In genomic region chr7:66387419-66387812, GRCm38 (mm10) we compare ENCODE assay signal across 8 mouse cellular contexts. TPM values are rescaled to one million over a fixed set of nuclear protein-coding genes. Genes with fewer than 3 reads are reported as not detected.
DNase-seq lines count a peak whose midpoint lies in the region; ATAC-seq and TF ChIP-seq lines count a peak whose summit lies in the region.

No protein-coding gene starts in this region.

- peaks cover 13% of the 10 kb centered on the region; the same call in 1 of the 2 replicates for H3K4me1 ChIP-seq in lung, embryonic 14.5 days (ENCODE audit: insufficient read depth)
- H3K4me1 ChIP-seq in forebrain, embryonic 10.5 days = peaks cover 21% of the 10 kb centered on the region
- peaks cover 17% of the 10 kb centered on the region; the same call in 1 of the 2 replicates for H3K4me1 ChIP-seq in intestine, embryonic 15.5 days (replicated peaks)
- H3K4me1 ChIP-seq in midbrain, embryonic 16.5 days (ENCODE audit: control insufficient read depth, insufficient read depth, low read length) = peaks cover 10% of the 10 kb centered on the region

- H3K27ac ChIP-seq in lung, embryonic 14.5 days (ENCODE audit: low read depth) = peak overlapping the region; percentile 77
- H3K27ac ChIP-seq in forebrain, embryonic 10.5 days = peak overlapping the region; percentile 89
- H3K27ac ChIP-seq in intestine, embryonic 15.5 days = peak overlapping the region; percentile 86; the same call in 1 of the 2 replicates
- no peak overlapping the region for H3K27ac ChIP-seq in midbrain, embryonic 16.5 days (ENCODE audit: low read length)

- H3K9me3 ChIP-seq in lung, embryonic 14.5 days (ENCODE audit: low read depth, low read length) = no peaks in the 10 kb centered on the region
- H3K9me3 ChIP-seq in forebrain, embryonic 10.5 days = no peaks in the 10 kb centered on the region
- no peaks in the 10 kb centered on the region for H3K9me3 ChIP-seq in intestine, embryonic 15.5 days
- H3K9me3 ChIP-seq in midbrain, embryonic 16.5 days (replicated peaks; ENCODE audit: control insufficient read depth, low read length, poor library complexity, severe bottlenecking) = no peaks in the 10 kb centered on the region

- H3K9ac ChIP-seq in lung, embryonic 14.5 days = peak overlapping the region; percentile 93
- H3K9ac ChIP-seq in intestine, embryonic 15.5 days = peak overlapping the region; percentile 94
- peak overlapping the region; percentile 67 for H3K9ac ChIP-seq in midbrain, embryonic 16.5 days (ENCODE audit: low read depth, low read length)

- H3K4me3 ChIP-seq in lung, embryonic 14.5 days (ENCODE audit: low read depth, low read length) = peak overlapping the region; percentile 72
- H3K4me3 ChIP-seq in forebrain, embryonic 10.5 days = peak overlapping the region; percentile 78
- peak overlapping the region; percentile 80 for H3K4me3 ChIP-seq in intestine, embryonic 15.5 days (replicated peaks)
- peak overlapping the region; percentile 52 for H3K4me3 ChIP-seq in midbrain, embryonic 16.5 days (ENCODE audit: low read depth, low read length)

- no peak for TF ChIP-seq CTCF in lung, embryonic 14.5 days (IDR thresholded peaks at IDR 0.05; ENCODE audit: low read depth)

- ATAC-seq in lung, embryonic 14.5 days (ENCODE audit: insufficient read depth) = peak; percentile 47; the same call in 1 of the 2 replicates
- ATAC-seq in intestine, embryonic 15.5 days = 0 out of 2 replicates have a peak, but pooled peaks have one; percentile 9
- no peak for ATAC-seq in midbrain, embryonic 16.5 days

- WGBS in lung, embryonic 14.5 days = 0% methylated on average over 13 of the region's 13 CpGs
- 4% methylated on average over 13 of the region's 13 CpGs for WGBS in forebrain, embryonic 10.5 days
- WGBS in intestine, embryonic 15.5 days = under 1% methylated on average over 13 of the region's 13 CpGs
- 1% methylated on average over 13 of the region's 13 CpGs for whole genome bisulfite sequencing in midbrain, embryonic 16.5 days

- intact Hi-C loops in gastrocnemius, postnatal 36 days (cut with DNase I) = no loop called here

- DNase-seq in lung, embryonic 14.5 days = peak; percentile 51
- no peak for DNase-seq in lung, adult 18-20 months
- no peak for DNase-seq in forebrain, embryonic 10.5 days (ENCODE audit: extremely low spot score, low spot score)
- DNase-seq in gastrocnemius, postnatal 36 days = no peak
- no peak for DNase-seq in cerebellum, adult 8-10 months
- no peak for DNase-seq in frontal cortex, postnatal 25 days (ENCODE audit: low spot score in 2 of 2)

- no peaks in the 10 kb centered on the region for H3K36me3 ChIP-seq in lung, embryonic 14.5 days (ENCODE audit: insufficient read depth)
- H3K36me3 ChIP-seq in forebrain, embryonic 10.5 days (replicated peaks) = no peaks in the 10 kb centered on the region
- no peaks in the 10 kb centered on the region for H3K36me3 ChIP-seq in intestine, embryonic 15.5 days
- no peaks in the 10 kb centered on the region for H3K36me3 ChIP-seq in midbrain, embryonic 16.5 days (ENCODE audit: control insufficient read depth, insufficient read depth, low read length)

- H3K4me2 ChIP-seq in lung, embryonic 14.5 days = peak overlapping the region; percentile 97
- H3K4me2 ChIP-seq in intestine, embryonic 15.5 days (replicated peaks) = peak overlapping the region; percentile 90
- peak overlapping the region; percentile 98 for H3K4me2 ChIP-seq in midbrain, embryonic 16.5 days (ENCODE audit: low read length)

- no peaks in the 10 kb centered on the region for H3K27me3 ChIP-seq in lung, embryonic 14.5 days (ENCODE audit: insufficient read depth, low read length)
- peaks cover 29% of the 10 kb centered on the region for H3K27me3 ChIP-seq in forebrain, embryonic 10.5 days (ENCODE audit: poor library complexity, severe bottlenecking)
- H3K27me3 ChIP-seq in intestine, embryonic 15.5 days (replicated peaks) = no peaks in the 10 kb centered on the region
- peaks cover 3% of the 10 kb centered on the region for H3K27me3 ChIP-seq in midbrain, embryonic 16.5 days (ENCODE audit: control insufficient read depth, insufficient read depth, low read depth, low read length)

RNA-seq across cellular contexts. Expression of gene Lrrk1, which starts 0.7 kb away (rescaled TPM):
- 23.3 and 25.8 TPM in 2 replicates for polyA plus RNA-seq in lung, embryonic 14.5 days (2014; fragmentation: Nextera tagmentation; extraction: Ambion mirVana)
- polyA plus RNA-seq in forebrain, embryonic 10.5 days (2016; fragmentation: Nextera tagmentation; extraction: Ambion mirVana) = 5.8 TPM in 2 replicates
- polyA plus RNA-seq in intestine, embryonic 15.5 days (2015; fragmentation: Nextera tagmentation; extraction: Ambion mirVana) = 15.7 and 16.9 TPM in 2 replicates
- 2.8 and 3.4 TPM in 2 replicates for polyA plus RNA-seq in midbrain, embryonic 16.5 days (2015; fragmentation: Nextera tagmentation; extraction: Ambion mirVana)
- total RNA-seq in gastrocnemius, postnatal 36 days (2021) = 1 to 10 TPM; 3.3 to 4.9 TPM

RNA-seq across cellular contexts. Expression of gene Gm10974, which starts 21.7 kb away (rescaled TPM):
- polyA plus RNA-seq in lung, embryonic 14.5 days (2014; fragmentation: Nextera tagmentation; extraction: Ambion mirVana) = not detected in 2 replicates
- not detected in 2 replicates for polyA plus RNA-seq in forebrain, embryonic 10.5 days (2016; fragmentation: Nextera tagmentation; extraction: Ambion mirVana)
- polyA plus RNA-seq in intestine, embryonic 15.5 days (2015; fragmentation: Nextera tagmentation; extraction: Ambion mirVana) = not detected in 2 replicates
- not detected in 2 replicates for polyA plus RNA-seq in midbrain, embryonic 16.5 days (2015; fragmentation: Nextera tagmentation; extraction: Ambion mirVana)
- total RNA-seq in gastrocnemius, postnatal 36 days (2021) = not detected

RNA-seq across cellular contexts. Expression of gene Aldh1a3, which starts 39.9 kb away (rescaled TPM):
- 1.4 and 1.5 TPM in 2 replicates for polyA plus RNA-seq in lung, embryonic 14.5 days (2014; fragmentation: Nextera tagmentation; extraction: Ambion mirVana)
- polyA plus RNA-seq in forebrain, embryonic 10.5 days (2016; fragmentation: Nextera tagmentation; extraction: Ambion mirVana) = 30.4 and 30.6 TPM in 2 replicates
- polyA plus RNA-seq in intestine, embryonic 15.5 days (2015; fragmentation: Nextera tagmentation; extraction: Ambion mirVana) = 16.9 and 17.6 TPM in 2 replicates
- 0.99 and 1.4 TPM in 2 replicates for polyA plus RNA-seq in midbrain, embryonic 16.5 days (2015; fragmentation: Nextera tagmentation; extraction: Ambion mirVana)
- 1 to 10 TPM in 1 of 2 experiments, under 1 TPM in 1; 0.74 to 1.4 TPM for total RNA-seq in gastrocnemius, postnatal 36 days (2021)
